Mouse (Mus musculus) embryo, embryonic 9.5 days (tissue): ENCODE results near the gene Ces1e.

Experiments used
- DNase-seq: peaks from one replicate; pipeline ENCODE4 v3.0.0-alpha.2; 2017; ENCODE audit errors: extremely low spot score

Ces1e gene

GRCm38 (mm10) chr8:93176593-93176992 is 52.8 kb downstream of the Ces1e start:
- DNase-seq, result no peak

GRCm38 (mm10) chr8:93174554-93174953 is 54.9 kb downstream of the Ces1e start:
- no peak for DNase-seq

- no peak for DNase-seq
Measured at GRCm38 (mm10) chr8:93171846-93172590, 57.4 kb downstream of the Ces1e start.

- DNase-seq, result no peak
Measured at GRCm38 (mm10) chr8:93163363-93163762, 66.1 kb downstream of the Ces1e start.

GRCm38 (mm10) chr8:93151401-93151800 is 78.0 kb downstream of the Ces1e start:
- DNase-seq, result no peak
